Mouse (Mus musculus) megakaryocyte, embryonic 14.5 days (primary cell): ENCODE data around the gene Kctd20.

Experiments
- FLI1 ChIP-seq: IDR thresholded peaks from 2 replicates; pipeline ENCODE4 v1.6.1; 2012; ENCODE audit warnings: low read length, inconsistent platforms, mixed read lengths
- GATA1 ChIP-seq: IDR thresholded peaks from 3 replicates; pipeline ENCODE4 v1.6.1; 2012; ENCODE audit warnings: mixed read lengths, low read length, inconsistent platforms, borderline replicate concordance

DNA sequence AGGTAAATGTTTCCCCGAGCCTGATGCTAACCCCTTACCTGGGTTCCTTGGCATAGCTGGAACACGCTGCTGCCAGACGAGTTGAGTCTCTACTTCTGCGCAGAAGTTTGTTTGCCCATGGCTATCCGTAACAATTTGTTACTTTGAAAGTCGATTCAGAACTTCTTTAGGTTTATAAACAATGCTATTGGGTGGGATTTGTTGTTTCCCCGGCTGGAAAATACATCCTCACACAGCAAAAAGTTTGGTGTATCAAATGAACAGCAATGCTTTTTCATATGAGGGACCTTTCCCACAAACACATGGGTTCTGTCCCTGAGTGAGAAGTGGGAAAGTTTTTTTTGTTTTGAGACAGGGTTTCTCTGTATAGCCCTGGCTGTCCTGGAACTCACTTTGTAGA, 8.0 kb upstream of the Kctd20 start, which contains the start of gene Pxt1:
- TF ChIP-seq GATA1 (no peak), FLI1 (no peak)
